Mouse (Mus musculus): ENCODE measurements around the gene Dst. TPM values are rescaled to one million over a fixed set of nuclear protein-coding genes. Genes with fewer than 3 reads are reported as not detected.

The Dst gene
- total and polyA plus RNA-seq, 3 experiments: 0.08 to 0.60 TPM; not detected in 1

GRCm38 (mm10) chr1:34150416-34151093 is 242.5 kb downstream of the Dst start:
- TF ChIP-seq MXI1 (IDR thresholded peaks at IDR 0.05; ENCODE audit: low read depth, low read length) (no peak), SMC3 (IDR thresholded peaks at IDR 0.05; ENCODE audit: low read depth, low read length) (no peak), ELF1 (IDR thresholded peaks at IDR 0.05; ENCODE audit: low read depth, low read length) (no peak), BHLHE40 (IDR thresholded peaks at IDR 0.05; ENCODE audit: borderline replicate concordance, low read depth, low read length) (no peak), CHD1 (IDR thresholded peaks at IDR 0.05; ENCODE audit: low read depth, low read length) (no peak), TCF12 (IDR thresholded peaks at IDR 0.05; ENCODE audit: low read depth, low read length) (no peak), SIN3A (IDR thresholded peaks at IDR 0.05; ENCODE audit: low read length) (no peak), USF2 (IDR thresholded peaks at IDR 0.05; ENCODE audit: borderline replicate concordance in 1 of 2, insufficient read depth in 1 of 2, low read depth in 1 of 2, low read length in 2 of 2) (no peak), ZKSCAN1 (IDR thresholded peaks at IDR 0.05; ENCODE audit: low read depth, low read length) (no peak), UBTF (IDR thresholded peaks at IDR 0.05; ENCODE audit: borderline replicate concordance, insufficient read depth, low read depth, low read length) (no peak), RAD21 (IDR thresholded peaks at IDR 0.05; ENCODE audit: low read depth, low read length) (no peak), POLR2AphosphoS5 (IDR thresholded peaks at IDR 0.05; ENCODE audit: borderline replicate concordance, low read depth, low read length) (no peak)
- no peak overlapping the region for H3K4me3 ChIP-seq (ENCODE audit: control insufficient read depth in 1 of 2, insufficient read depth in 1 of 2, low read depth in 2 of 2, low read length in 2 of 2)
- no peaks in the 10 kb centered on the region for H3K9me3 ChIP-seq (replicated peaks; ENCODE audit: insufficient read depth, low read length)
- DNase-seq (ENCODE audit: low read depth, low spot score): no peak
- no peak overlapping the region for H3K9ac ChIP-seq (ENCODE audit: control insufficient read depth, low read depth, low read length, poor library complexity, severe bottlenecking)
- no peaks in the 10 kb centered on the region for H3K4me1 ChIP-seq (ENCODE audit: control insufficient read depth in 1 of 2, insufficient read depth in 2 of 2, low read length in 2 of 2)
- H3K36me3 ChIP-seq (ENCODE audit: control insufficient read depth in 1 of 2, insufficient read depth in 2 of 2, low read length in 2 of 2): no peaks in the 10 kb centered on the region
- no peaks in the 10 kb centered on the region for H3K79me2 ChIP-seq (ENCODE audit: control insufficient read depth, insufficient read depth, low read length, poor library complexity)
- no peaks in the 10 kb centered on the region for H3K27me3 ChIP-seq (ENCODE audit: control insufficient read depth in 1 of 2, insufficient read depth in 2 of 2, low read length in 2 of 2)
- H3K27ac ChIP-seq (ENCODE audit: control insufficient read depth, low read depth, low read length): no peak overlapping the region

- no peak overlapping the region for H3K27ac ChIP-seq (ENCODE audit: control insufficient read depth, low read depth, low read length)
- no peak overlapping the region for H3K9ac ChIP-seq (ENCODE audit: control insufficient read depth, low read depth, low read length, poor library complexity, severe bottlenecking)
- no peaks in the 10 kb centered on the region for H3K79me2 ChIP-seq (ENCODE audit: control insufficient read depth, insufficient read depth, low read length, poor library complexity)
- TF ChIP-seq SIN3A (IDR thresholded peaks at IDR 0.05; ENCODE audit: low read length) (no peak), MYC (IDR thresholded peaks at IDR 0.05; ENCODE audit: low read depth, low read length) (no peak), POLR2AphosphoS2 (IDR thresholded peaks at IDR 0.05; ENCODE audit: low read length) (no peak)
- H3K27me3 ChIP-seq (ENCODE audit: control insufficient read depth in 1 of 2, insufficient read depth in 2 of 2, low read length in 2 of 2): no peaks in the 10 kb centered on the region
- no peak for DNase-seq (ENCODE audit: low read depth, low spot score)
- H3K9me3 ChIP-seq (replicated peaks; ENCODE audit: insufficient read depth, low read length): no peaks in the 10 kb centered on the region
- H3K36me3 ChIP-seq (ENCODE audit: control insufficient read depth in 1 of 2, insufficient read depth in 2 of 2, low read length in 2 of 2): no peaks in the 10 kb centered on the region
- no peak overlapping the region for H3K4me3 ChIP-seq (ENCODE audit: control insufficient read depth in 1 of 2, insufficient read depth in 1 of 2, low read depth in 2 of 2, low read length in 2 of 2)
- no peaks in the 10 kb centered on the region for H3K4me1 ChIP-seq (ENCODE audit: control insufficient read depth in 1 of 2, insufficient read depth in 2 of 2, low read length in 2 of 2)
Observed at GRCm38 (mm10) chr1:34152683-34153082, 244.7 kb downstream of the Dst start.

Data from MEL (cell line).